Mouse (Mus musculus) MEL (cell line): Measurements from ENCODE around the gene Dusp16. TPM values are rescaled to one million over a fixed set of nuclear protein-coding genes. Genes with fewer than 3 reads are reported as not detected.

Source experiments
- DNase-seq: peaks from one replicate; pipeline ENCODE4 v3.0.0; 2011; ENCODE audit warnings: low read depth, low spot score
- H3K27ac ChIP-seq: 2 replicates; pipeline ENCODE4 v1.5.1; 2012; ENCODE audit warnings: low read depth, mild to moderate bottlenecking, control low read depth, low read length, moderate library complexity; ENCODE audit not compliant: control insufficient read depth
- H3K27me3 ChIP-seq, 2 experiments: fragments of 150-350 bp in 1 of 2; sonication (generic) in 1 of 2; 2 replicates each; pipeline ENCODE4 v1.6.1; 2012; ENCODE audit warnings: low read length in 2 of 2, mild to moderate bottlenecking in 2 of 2, improper control_type of control experiment in 1 of 2, moderate library complexity in 1 of 2; ENCODE audit not compliant: insufficient read depth in 2 of 2, control insufficient read depth in 1 of 2
- H3K36me3 ChIP-seq, 2 experiments: 2 replicates each; pipeline ENCODE4 v1.6.1; 2012 to 2014; ENCODE audit warnings: low read length in 2 of 2, improper control_type of control experiment in 1 of 2, inconsistent platforms in 1 of 2, mild to moderate bottlenecking in 1 of 2; ENCODE audit not compliant: insufficient read depth in 2 of 2, control insufficient read depth in 1 of 2
- H3K4me1 ChIP-seq, 2 experiments: fragments of 150-350 bp in 1 of 2; sonication (generic) in 1 of 2; 2 replicates each; pipeline ENCODE4 v1.6.1; 2012; ENCODE audit warnings: low read length in 2 of 2, improper control_type of control experiment in 1 of 2, mild to moderate bottlenecking in 1 of 2; ENCODE audit not compliant: insufficient read depth in 2 of 2, control insufficient read depth in 1 of 2
- H3K4me3 ChIP-seq, 2 experiments: fragments of 150-350 bp in 1 of 2; sonication (generic) in 1 of 2; 2 replicates each; pipeline ENCODE4 v1.5.1; 2012; ENCODE audit warnings: low read depth in 2 of 2, low read length in 2 of 2, mild to moderate bottlenecking in 2 of 2, moderate library complexity in 2 of 2, control low read depth in 1 of 2, improper control_type of control experiment in 1 of 2; ENCODE audit not compliant: control insufficient read depth in 1 of 2, insufficient read depth in 1 of 2
- H3K79me2 ChIP-seq: 2 replicates; pipeline ENCODE4 v1.6.1; 2012; ENCODE audit warnings: mild to moderate bottlenecking, low read length, moderate library complexity; ENCODE audit not compliant: control insufficient read depth, poor library complexity, insufficient read depth
- H3K9ac ChIP-seq: 2 replicates; pipeline ENCODE4 v1.6.1; 2012; ENCODE audit warnings: low read depth, mild to moderate bottlenecking, control low read depth, low read length, moderate library complexity; ENCODE audit not compliant: control insufficient read depth, poor library complexity, severe bottlenecking
- H3K9me3 ChIP-seq: fragments of 150-350 bp; sonication (generic); replicated peaks from 2 replicates; pipeline ENCODE4 v1.6.1; 2012; ENCODE audit warnings: mild to moderate bottlenecking, low read length, improper control_type of control experiment, moderate library complexity; ENCODE audit not compliant: insufficient read depth
- CHD1 ChIP-seq: IDR thresholded peaks from 2 replicates; pipeline ENCODE4 v1.6.1; 2012; ENCODE audit warnings: low read depth, mild to moderate bottlenecking, inconsistent platforms, low read length, improper control_type of control experiment
- EP300 ChIP-seq, 2 experiments: IDR thresholded peaks; 2 replicates each; pipeline ENCODE4 v1.6.1; 2011; ENCODE audit warnings: improper control_type of control experiment in 2 of 2, low read length in 2 of 2, low read depth in 1 of 2, mild to moderate bottlenecking in 1 of 2
- ETS1 ChIP-seq: IDR thresholded peaks from 2 replicates; pipeline ENCODE4 v1.6.1; 2012; ENCODE audit warnings: low read depth, mild to moderate bottlenecking, inconsistent platforms, low read length, improper control_type of control experiment, moderate library complexity
- JUND ChIP-seq: IDR thresholded peaks from 2 replicates; pipeline ENCODE4 v1.6.1; 2011; ENCODE audit warnings: low read depth, mild to moderate bottlenecking, improper control_type of control experiment, low read length
- KAT2A ChIP-seq: conservative IDR thresholded peaks from 2 replicates; pipeline ENCODE4 v1.6.1; 2012; ENCODE audit warnings: low read depth, low read length, improper control_type of control experiment, inconsistent platforms
- MAFK ChIP-seq: IDR thresholded peaks from 2 replicates; pipeline ENCODE4 v1.6.1; 2011; ENCODE audit warnings: low read depth, mild to moderate bottlenecking, low read length, improper control_type of control experiment, borderline replicate concordance
- MAX ChIP-seq: IDR thresholded peaks from 2 replicates; pipeline ENCODE4 v1.6.1; 2011; ENCODE audit warnings: low read length, improper control_type of control experiment
- MXI1 ChIP-seq: IDR thresholded peaks from 2 replicates; pipeline ENCODE4 v1.6.1; 2011; ENCODE audit warnings: mild to moderate bottlenecking, low read depth, low read length, improper control_type of control experiment
- MYB ChIP-seq: IDR thresholded peaks from 2 replicates; pipeline ENCODE4 v1.6.1; 2011; ENCODE audit warnings: mild to moderate bottlenecking, low read depth, low read length, improper control_type of control experiment
- MYC ChIP-seq: IDR thresholded peaks from 2 replicates; pipeline ENCODE4 v1.6.1; 2011; ENCODE audit warnings: low read depth, mild to moderate bottlenecking, low read length, improper control_type of control experiment, moderate library complexity
- NELFE ChIP-seq: IDR thresholded peaks from 2 replicates; pipeline ENCODE4 v1.6.1; 2011; ENCODE audit warnings: low read depth, low read length, improper control_type of control experiment
- NRF1 ChIP-seq: IDR thresholded peaks from 2 replicates; pipeline ENCODE4 v1.6.1; 2014; ENCODE audit warnings: low read depth, mild to moderate bottlenecking, inconsistent platforms, low read length, improper control_type of control experiment, moderate library complexity; ENCODE audit not compliant: poor library complexity, insufficient read depth, severe bottlenecking
- POLR2AphosphoS2 ChIP-seq: IDR thresholded peaks from 2 replicates; pipeline ENCODE4 v1.6.1; 2011; ENCODE audit warnings: low read length, improper control_type of control experiment
- RAD21 ChIP-seq: IDR thresholded peaks from 2 replicates; pipeline ENCODE4 v1.6.1; 2011; ENCODE audit warnings: mild to moderate bottlenecking, low read depth, low read length, improper control_type of control experiment
- RCOR1 ChIP-seq: IDR thresholded peaks from 2 replicates; pipeline ENCODE4 v1.6.1; 2012; ENCODE audit warnings: low read depth, mild to moderate bottlenecking, inconsistent platforms, low read length, improper control_type of control experiment
- SIN3A ChIP-seq: IDR thresholded peaks from 2 replicates; pipeline ENCODE4 v1.6.1; 2012; ENCODE audit warnings: low read length, improper control_type of control experiment, inconsistent platforms
- SMC3 ChIP-seq: IDR thresholded peaks from 2 replicates; pipeline ENCODE4 v1.6.1; 2011; ENCODE audit warnings: low read depth, low read length, improper control_type of control experiment
- TAL1 ChIP-seq: IDR thresholded peaks from 2 replicates; pipeline ENCODE4 v1.6.1; 2012; ENCODE audit warnings: mild to moderate bottlenecking, inconsistent platforms, low read length, moderate library complexity, mixed read lengths
- TCF12 ChIP-seq: IDR thresholded peaks from 2 replicates; pipeline ENCODE4 v1.6.1; 2014; ENCODE audit warnings: low read depth, mild to moderate bottlenecking, inconsistent platforms, low read length, improper control_type of control experiment, moderate library complexity
- ZMIZ1 ChIP-seq: IDR thresholded peaks from 2 replicates; pipeline ENCODE4 v1.6.1; 2012; ENCODE audit warnings: low read depth, mild to moderate bottlenecking, inconsistent platforms, low read length, improper control_type of control experiment, moderate library complexity
- ZNF384 ChIP-seq: IDR thresholded peaks from 2 replicates; pipeline ENCODE4 v1.6.1; 2012; ENCODE audit warnings: low read depth, mild to moderate bottlenecking, inconsistent platforms, low read length, improper control_type of control experiment
- polyA plus RNA-seq, 2 experiments: library from polyadenylated mRNA; stranded (reverse) in 1 of 2; unstranded in 1 of 2; fragments of >175 nt in 1 of 2; fragments of >200 nt in 1 of 2; gene quantifications; 2 replicates each; pipeline versions ENCODE4 v1.2.1 to v1.2.4; 2012; ENCODE audit warnings: low replicate concordance in 2 of 2, low read depth in 1 of 2; ENCODE audit not compliant: insufficient read length in 2 of 2, insufficient read depth in 1 of 2, missing spikeins in 1 of 2
- total RNA-seq: library from RNA; depleted of rRNA; stranded (reverse); fragments of 300-350 nt; gene quantifications from 2 replicates; pipeline ENCODE4 v1.2.3, GENCODE M21; 2012

Gene Dusp16
- total and polyA plus RNA-seq, 3 experiments, result 1.9 to 6.9 TPM; not detected in 1

DNA sequence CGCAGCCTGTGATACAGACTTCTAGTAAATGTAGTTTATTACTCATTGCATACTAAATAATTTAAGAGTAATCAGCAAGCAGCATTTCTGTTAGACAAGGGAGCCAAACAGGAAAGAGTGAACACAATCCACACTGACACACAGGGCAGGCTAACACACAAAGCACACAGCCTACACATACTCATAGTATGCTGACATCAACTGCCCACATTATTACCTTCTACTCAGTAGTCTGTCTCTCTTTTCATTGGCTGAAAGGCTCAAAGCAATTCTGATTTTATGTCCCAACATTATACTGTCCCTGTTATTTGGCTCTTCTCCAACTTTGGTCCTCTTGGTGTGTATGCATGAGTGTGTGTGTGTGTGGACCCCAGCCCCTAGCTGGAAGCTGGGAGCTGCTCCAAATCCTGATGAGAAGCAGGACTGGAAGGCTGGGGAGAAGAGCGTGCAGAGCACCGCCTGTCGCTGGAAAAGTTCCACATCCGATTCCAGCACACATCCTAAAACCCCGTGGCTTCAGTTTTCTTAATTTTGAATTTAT is 70.6 kb downstream of the Dusp16 start:
- no peaks in the 10 kb centered on the region for H3K79me2 ChIP-seq
- H3K27me3 ChIP-seq, result no peaks in the 10 kb centered on the region
- no peak overlapping the region for H3K27ac ChIP-seq
- H3K36me3 ChIP-seq, result no peaks in the 10 kb centered on the region; a peak in 1 of 4 replicates
- no peak for DNase-seq
- H3K4me1 ChIP-seq, result no peaks in the 10 kb centered on the region
- no peak overlapping the region for H3K4me3 ChIP-seq
- no peaks in the 10 kb centered on the region for H3K9me3 ChIP-seq
- H3K9ac ChIP-seq, result no peak overlapping the region
- TF ChIP-seq MYB, result no peak
- no peak for TF ChIP-seq ZNF384
- no peak for TF ChIP-seq POLR2AphosphoS2
- no peak for TF ChIP-seq RAD21
- TF ChIP-seq KAT2A, result no peak
- no peak for TF ChIP-seq TAL1
- TF ChIP-seq MAFK, result no peak
- TF ChIP-seq EP300 (IDR thresholded peaks at IDR 0.05; ENCODE audit: low read depth in 1 of 2, low read length in 2 of 2), result no peak
- TF ChIP-seq SIN3A, result no peak
- no peak for TF ChIP-seq TCF12
- TF ChIP-seq ZMIZ1, result no peak
- TF ChIP-seq MXI1, result no peak

DNA sequence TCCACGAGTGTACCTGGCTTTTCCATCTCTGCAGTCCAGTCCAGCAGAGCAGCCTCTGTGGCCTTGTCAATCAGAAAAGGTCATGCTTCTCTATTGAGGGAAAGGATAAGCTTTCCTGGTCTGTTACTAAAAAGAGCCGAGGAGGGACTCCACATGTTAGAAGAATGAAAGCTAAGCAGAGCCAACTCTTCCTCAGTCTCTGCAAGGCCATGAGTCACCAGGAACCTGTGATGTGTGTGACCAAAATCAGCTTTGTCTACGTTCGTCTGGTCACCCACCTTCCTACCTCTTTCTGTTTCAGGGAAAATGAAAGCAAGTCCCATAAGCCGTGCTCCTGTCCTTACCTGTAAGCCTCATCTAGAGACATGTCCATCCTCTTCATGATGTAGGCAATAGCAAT is 72.3 kb downstream of the Dusp16 start:
- Histone ChIP-seq H3K4me1 (peaks cover 0 to 10% of the 10 kb centered on the region in 2 experiments; a peak in 1 of 4 replicates), H3K9ac (no peak overlapping the region), H3K27me3 (no peaks in the 10 kb centered on the region), H3K36me3 (peaks cover 0 to 11% of the 10 kb centered on the region in 2 experiments; a peak in 3 of 4 replicates), H3K4me3 (no peak overlapping the region), H3K27ac (no peak overlapping the region), H3K9me3 (no peaks in the 10 kb centered on the region), H3K79me2 (no peaks in the 10 kb centered on the region)
- no peak for TF ChIP-seq SMC3
- TF ChIP-seq KAT2A, result no peak
- TF ChIP-seq MYC, result no peak
- no peak for TF ChIP-seq NELFE
- no peak for TF ChIP-seq ETS1
- TF ChIP-seq EP300 (IDR thresholded peaks at IDR 0.05; ENCODE audit: low read depth in 1 of 2, low read length in 2 of 2), result no peak
- no peak for TF ChIP-seq CHD1
- no peak for DNase-seq

DNA sequence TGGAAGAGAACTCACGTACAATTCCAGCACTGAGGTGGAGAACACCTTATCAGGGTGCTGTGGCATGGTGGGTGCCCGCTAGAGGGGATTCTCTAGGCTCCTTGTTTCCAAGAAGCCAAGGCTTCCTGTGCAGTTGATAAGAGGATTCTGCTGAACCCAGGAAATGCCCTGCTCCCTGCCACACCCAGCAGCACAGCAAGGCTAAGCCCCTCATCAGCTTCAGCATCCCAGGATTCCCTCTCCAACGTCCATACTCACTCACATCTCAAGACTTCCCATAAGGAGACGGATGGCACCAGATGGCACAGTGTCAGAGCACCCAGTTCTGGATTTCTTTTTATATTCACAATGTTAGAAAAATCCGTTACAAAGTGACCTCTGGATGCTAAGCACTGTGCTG is 73.3 kb downstream of the Dusp16 start:
- Histone ChIP-seq H3K27me3 (no peaks in the 10 kb centered on the region), H3K36me3 (peaks cover 0 to 11% of the 10 kb centered on the region in 2 experiments; a peak in 3 of 4 replicates)

More for the DNA sequence above, 73.3 kb downstream of the Dusp16 start:
- Histone ChIP-seq H3K79me2 (no peaks in the 10 kb centered on the region), H3K4me1 (peaks cover 0 to 10% of the 10 kb centered on the region in 2 experiments; a peak in 1 of 4 replicates), H3K9me3 (no peaks in the 10 kb centered on the region), H3K9ac (no peak overlapping the region), H3K27ac (no peak overlapping the region), H3K4me3 (no peak overlapping the region)
- no peak for TF ChIP-seq POLR2AphosphoS2
- no peak for TF ChIP-seq MYC
- TF ChIP-seq MAX, result no peak
- no peak for TF ChIP-seq MAFK
- TF ChIP-seq JUND, result no peak
- TF ChIP-seq RAD21, result no peak
- no peak for TF ChIP-seq RCOR1
- TF ChIP-seq NRF1, result no peak
- DNase-seq, result no peak
